Mouse (Mus musculus) heart, adult 2 months (tissue): ENCODE data around the gene Stpg4.

Experiments
- CTCF ChIP-seq: fragments of 200-600 bp; IDR thresholded peaks from 2 replicates; pipeline ENCODE4 v1.8.1; 2022; ENCODE audit warnings: antibody characterized with exemption, mild to moderate bottlenecking, moderate library complexity
- EP300 ChIP-seq: fragments of 200-500 bp; IDR thresholded peaks from 2 replicates; pipeline ENCODE4 v1.6.1; 2011; ENCODE audit warnings: low read depth, low read length, control low read depth; ENCODE audit not compliant: insufficient read depth
- POLR2A ChIP-seq: fragments of 200-500 bp; IDR thresholded peaks from 2 replicates; pipeline ENCODE4 v1.6.1; 2011; ENCODE audit warnings: mild to moderate bottlenecking, low read depth, low read length, control low read depth; ENCODE audit not compliant: insufficient read depth

DNA sequence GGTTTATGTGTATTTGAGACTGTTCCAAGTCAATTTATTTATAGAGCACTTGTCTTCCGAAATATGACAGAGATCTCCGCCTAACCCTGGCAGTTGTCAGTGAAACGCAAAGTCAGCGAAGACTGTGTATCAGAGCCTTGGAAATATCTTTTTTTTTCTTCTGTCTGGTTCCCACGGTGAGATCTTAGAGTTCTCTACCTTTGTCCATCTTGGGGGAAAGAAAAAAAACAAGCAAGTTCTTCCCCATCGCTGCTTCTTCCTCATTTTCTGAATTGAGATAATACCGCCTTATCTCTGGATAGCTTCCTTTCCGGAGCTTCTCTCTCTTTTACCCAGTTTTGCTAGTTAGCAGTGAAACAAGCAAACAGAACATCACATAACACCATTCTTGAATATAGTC, 21.3 kb upstream of the Stpg4 start:
- TF ChIP-seq EP300 (no peak), CTCF (no peak), POLR2A (no peak)
